Mouse (Mus musculus) forebrain, postnatal 0 days (tissue): Measurements from ENCODE around the gene Ofcc1. TPM values are rescaled to one million over a fixed set of nuclear protein-coding genes. Genes with fewer than 3 reads are reported as not detected.

Experiments
- ATAC-seq: fragments of 200-750 bp; cut with Nextera tagmentation; 2 replicates; pipeline ENCODE4 v1.8.0; 2017; ENCODE audit warnings: mild to moderate bottlenecking, moderate library complexity
- DNase-seq: peaks from one replicate; pipeline ENCODE4 v3.0.0-alpha.2; 2015
- H3K27ac ChIP-seq: fragments of 300-500 bp; sonication (generic); 2 replicates; pipeline ENCODE4 v1.5.1; 2014; ENCODE audit warnings: low read depth, mild to moderate bottlenecking, antibody characterized with exemption, low read length, moderate library complexity, mixed read lengths
- H3K27me3 ChIP-seq: fragments of 300-500 bp; sonication (generic); 2 replicates; pipeline ENCODE4 v1.6.1; 2014; ENCODE audit warnings: mild to moderate bottlenecking, low read length, mixed read lengths; ENCODE audit not compliant: insufficient read depth
- H3K36me3 ChIP-seq: fragments of 300-500 bp; sonication (generic); 2 replicates; pipeline ENCODE4 v1.6.1; 2014; ENCODE audit warnings: mild to moderate bottlenecking, moderate library complexity; ENCODE audit not compliant: insufficient read depth
- H3K4me1 ChIP-seq: fragments of 300-500 bp; sonication (generic); 2 replicates; pipeline ENCODE4 v1.6.1; 2014; ENCODE audit warnings: antibody characterized with exemption; ENCODE audit not compliant: insufficient read depth
- H3K4me2 ChIP-seq: fragments of 300-500 bp; sonication (generic); 2 replicates; pipeline ENCODE4 v1.6.1; 2014; ENCODE audit warnings: low read depth, mild to moderate bottlenecking, moderate library complexity
- H3K4me3 ChIP-seq: fragments of 300-500 bp; sonication (generic); 2 replicates; pipeline ENCODE4 v1.5.1; 2014; ENCODE audit warnings: low read depth, low read length, mixed read lengths
- H3K9ac ChIP-seq: fragments of 300-500 bp; sonication (generic); 2 replicates; pipeline ENCODE4 v1.6.1; 2014; ENCODE audit warnings: mild to moderate bottlenecking
- H3K9me3 ChIP-seq: fragments of 300-500 bp; sonication (generic); 2 replicates; pipeline ENCODE4 v1.6.1; 2016; ENCODE audit warnings: low read length
- CTCF ChIP-seq: sonication (generic); IDR thresholded peaks from 2 replicates; pipeline ENCODE4 v1.5.1; 2016; ENCODE audit warnings: antibody characterized with exemption, control low read depth, low read depth
- WGBS: fragments of 180-500 bp; shearing (Covaris S2); extraction: QIAGEN DNeasy Blood & Tissue Kit; methylation state at CpG from one replicate; pipeline ENCODE4 v1.1.7; 2014; 5-methylcytosine and 5-hydroxymethylcytosine counted together
- polyA plus RNA-seq: library from polyadenylated mRNA; unstranded; fragments of >200 nt; fragmentation: Nextera tagmentation; extraction: Ambion mirVana; gene quantifications from 2 replicates; pipeline ENCODE4 v1.2.1, GENCODE M21; 2015
- total RNA-seq: library from RNA; depleted of rRNA; stranded (reverse); fragments of >200 nt; gene quantifications from 2 replicates; pipeline ENCODE4 v1.2.3, GENCODE M21; 2014

The Ofcc1 gene
- total and polyA plus RNA-seq, 2 experiments from 2014 or later, result not detected

DNA sequence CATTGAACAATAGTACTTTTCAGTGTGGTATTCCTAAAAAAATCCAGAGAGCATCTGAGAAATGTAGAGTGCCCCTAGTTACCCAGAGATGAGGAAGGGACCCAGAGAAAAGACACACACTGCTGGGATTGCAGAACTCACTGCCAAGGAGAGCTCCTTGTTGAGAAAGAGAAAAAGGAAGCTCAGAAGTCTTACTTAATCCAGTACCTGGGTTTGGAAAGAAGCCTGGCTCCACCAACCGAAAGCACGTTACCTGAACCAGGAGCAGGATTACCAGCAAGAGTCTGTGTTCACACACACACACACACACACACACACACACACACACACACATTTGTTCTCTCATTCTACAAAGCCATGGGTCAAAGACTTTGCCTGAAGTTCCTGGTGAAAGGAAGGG lies 14.2 kb downstream of the Ofcc1 start:
- DNase-seq (no peak), ATAC-seq (no peak)
- no peak overlapping the region for H3K4me3 ChIP-seq
- WGBS, result 91% methylated on average over 2 of the region's 2 CpGs
- no peak overlapping the region for H3K27ac ChIP-seq
- no peaks in the 10 kb centered on the region for H3K9me3 ChIP-seq
- H3K4me2 ChIP-seq, result no peak overlapping the region
- H3K27me3 ChIP-seq, result no peaks in the 10 kb centered on the region
- no peak for TF ChIP-seq CTCF
- no peak overlapping the region for H3K9ac ChIP-seq
- no peaks in the 10 kb centered on the region for H3K36me3 ChIP-seq
- H3K4me1 ChIP-seq, result no peaks in the 10 kb centered on the region

DNA sequence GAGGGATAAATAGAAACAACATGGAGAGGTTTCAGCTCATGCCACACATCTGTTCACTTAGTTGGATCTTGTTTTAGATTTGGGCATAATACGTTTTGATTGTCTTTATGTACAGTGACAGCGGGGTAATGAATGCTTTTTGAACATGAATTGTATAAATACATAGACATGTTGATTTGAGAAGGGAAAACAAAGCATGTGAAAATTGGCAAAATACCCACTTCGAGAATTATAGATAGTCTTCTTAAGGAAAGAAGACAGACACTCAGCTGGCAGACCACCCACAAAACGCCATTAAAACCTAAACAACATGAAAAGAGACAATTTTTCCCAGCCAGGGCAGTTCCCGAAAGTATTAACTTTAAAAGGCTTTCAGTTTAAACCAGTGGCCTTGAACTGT lies 37.9 kb downstream of the Ofcc1 start:
- Histone ChIP-seq H3K4me2 (no peak overlapping the region), H3K27me3 (no peaks in the 10 kb centered on the region), H3K27ac (no peak overlapping the region), H3K4me1 (no peaks in the 10 kb centered on the region), H3K36me3 (no peaks in the 10 kb centered on the region), H3K9me3 (no peaks in the 10 kb centered on the region), H3K4me3 (no peak overlapping the region), H3K9ac (no peak overlapping the region)
- WGBS, result 44% methylated on average over 5 of the region's 5 CpGs
- no peak for TF ChIP-seq CTCF
- no peak for DNase-seq
- ATAC-seq, result no peak

DNA sequence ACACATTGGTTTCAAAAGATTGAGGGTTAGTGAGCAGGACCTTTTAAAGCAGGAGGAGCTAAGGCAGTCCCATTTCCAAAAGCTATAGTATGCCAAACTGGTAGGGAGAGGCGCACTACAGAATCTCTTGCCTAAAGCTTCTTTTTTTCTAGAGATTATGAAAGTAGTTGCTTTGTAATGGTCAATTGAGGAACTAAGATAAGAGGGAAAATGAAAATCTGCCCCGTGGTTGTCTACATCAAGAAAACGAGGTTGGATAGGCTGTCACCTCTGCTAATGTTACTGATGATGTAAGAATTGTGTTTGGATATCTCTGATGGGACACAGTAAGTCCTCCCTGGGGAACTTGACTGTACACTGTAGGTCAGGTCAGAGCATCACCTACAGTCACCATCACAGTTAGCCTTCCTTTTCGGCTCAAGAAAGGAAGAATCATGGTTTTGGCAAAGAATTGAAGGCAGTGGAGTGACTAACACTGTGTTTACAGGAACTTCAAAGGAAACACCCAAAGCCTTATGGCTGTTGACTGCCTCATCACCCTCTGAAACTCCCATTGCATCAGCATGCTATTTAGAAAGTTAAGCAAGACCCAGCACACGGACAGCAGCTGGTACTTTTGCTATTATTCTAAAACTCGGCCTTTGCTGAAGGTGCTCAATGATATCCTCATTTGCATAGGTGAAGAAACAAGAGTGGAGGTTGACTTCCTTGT lies 40.3 kb downstream of the Ofcc1 start:
- TF ChIP-seq CTCF, result no peak
- H3K36me3 ChIP-seq, result no peaks in the 10 kb centered on the region
- H3K27me3 ChIP-seq, result no peaks in the 10 kb centered on the region
- 87% methylated on average over 6 of the region's 6 CpGs for WGBS
- no peak overlapping the region for H3K4me2 ChIP-seq
- no peak overlapping the region for H3K27ac ChIP-seq
- H3K4me1 ChIP-seq, result no peaks in the 10 kb centered on the region
- no peak overlapping the region for H3K9ac ChIP-seq
- ATAC-seq (no peak), DNase-seq (no peak)
- no peaks in the 10 kb centered on the region for H3K9me3 ChIP-seq
- H3K4me3 ChIP-seq, result no peak overlapping the region

GRCm38 (mm10) chr13:40317731-40318130 lies 43.5 kb downstream of the Ofcc1 start:
- no peak for TF ChIP-seq CTCF
- Histone ChIP-seq H3K9ac (no peak overlapping the region), H3K4me2 (no peak overlapping the region), H3K36me3 (no peaks in the 10 kb centered on the region), H3K9me3 (no peaks in the 10 kb centered on the region), H3K4me3 (no peak overlapping the region), H3K27ac (no peak overlapping the region), H3K4me1 (no peaks in the 10 kb centered on the region), H3K27me3 (no peaks in the 10 kb centered on the region)
- DNase-seq (no peak), ATAC-seq (no peak)
- 87% methylated on average over 2 of the region's 2 CpGs for WGBS

GRCm38 (mm10) chr13:40315158-40315792 lies 46.0 kb downstream of the Ofcc1 start:
- no peak for TF ChIP-seq CTCF
- H3K4me2 ChIP-seq, result no peak overlapping the region
- no peak overlapping the region for H3K9ac ChIP-seq
- H3K27me3 ChIP-seq, result no peaks in the 10 kb centered on the region
- H3K9me3 ChIP-seq, result no peaks in the 10 kb centered on the region
- H3K4me3 ChIP-seq, result no peak overlapping the region
- no peak overlapping the region for H3K27ac ChIP-seq
- no peak for DNase-seq
- ATAC-seq, result no peak
- no peaks in the 10 kb centered on the region for H3K36me3 ChIP-seq
- no peaks in the 10 kb centered on the region for H3K4me1 ChIP-seq
- WGBS, result 77% methylated on average over 4 of the region's 4 CpGs

DNA sequence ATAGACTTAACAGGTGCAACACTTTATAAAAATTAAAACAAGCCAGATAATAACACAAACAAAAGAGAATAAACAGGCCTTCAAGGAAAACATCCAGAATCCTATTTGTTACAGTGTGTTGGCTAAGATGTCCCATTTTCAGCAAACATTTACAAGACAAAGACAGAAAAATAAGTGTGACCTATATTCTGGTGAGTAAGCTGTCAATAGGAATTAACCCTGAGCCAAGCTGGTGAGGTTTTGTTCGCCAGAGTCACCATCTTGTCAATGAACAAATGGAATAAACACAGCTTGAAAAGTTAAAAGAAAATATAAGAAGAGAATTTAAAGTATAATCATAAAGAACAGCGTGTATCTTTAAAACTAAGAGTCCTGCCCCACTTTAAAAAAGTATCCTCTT lies 68.4 kb downstream of the Ofcc1 start:
- no peaks in the 10 kb centered on the region for H3K36me3 ChIP-seq
- H3K4me2 ChIP-seq, result no peak overlapping the region
- no peak for DNase-seq
- no peak overlapping the region for H3K9ac ChIP-seq
- H3K27me3 ChIP-seq, result no peaks in the 10 kb centered on the region
- 76% methylated on average over 2 of the region's 2 CpGs for WGBS
- no peaks in the 10 kb centered on the region for H3K4me1 ChIP-seq
- no peak for ATAC-seq
- H3K9me3 ChIP-seq, result no peaks in the 10 kb centered on the region
- TF ChIP-seq CTCF, result no peak
- no peak overlapping the region for H3K27ac ChIP-seq
- no peak overlapping the region for H3K4me3 ChIP-seq

GRCm38 (mm10) chr13:40290846-40291245 lies 70.4 kb downstream of the Ofcc1 start:
- no peak overlapping the region for H3K4me3 ChIP-seq
- ATAC-seq (no peak), DNase-seq (no peak)
- H3K27ac ChIP-seq, result no peak overlapping the region
- WGBS, result 44% methylated on average over 10 of the region's 10 CpGs
- H3K4me2 ChIP-seq, result no peak overlapping the region
- no peak overlapping the region for H3K9ac ChIP-seq
- H3K27me3 ChIP-seq, result no peaks in the 10 kb centered on the region
- TF ChIP-seq CTCF, result no peak
- H3K36me3 ChIP-seq, result no peaks in the 10 kb centered on the region
- H3K9me3 ChIP-seq, result no peaks in the 10 kb centered on the region
- no peaks in the 10 kb centered on the region for H3K4me1 ChIP-seq
